Mouse (Mus musculus): ENCODE results near the gene Nme6. TPM values are rescaled to one million over a fixed set of nuclear protein-coding genes. Genes with fewer than 3 reads are reported as not detected.

Nme6 gene
- polyA plus RNA-seq, 1 experiment from 2014 or later: 73.2 TPM

DNA sequence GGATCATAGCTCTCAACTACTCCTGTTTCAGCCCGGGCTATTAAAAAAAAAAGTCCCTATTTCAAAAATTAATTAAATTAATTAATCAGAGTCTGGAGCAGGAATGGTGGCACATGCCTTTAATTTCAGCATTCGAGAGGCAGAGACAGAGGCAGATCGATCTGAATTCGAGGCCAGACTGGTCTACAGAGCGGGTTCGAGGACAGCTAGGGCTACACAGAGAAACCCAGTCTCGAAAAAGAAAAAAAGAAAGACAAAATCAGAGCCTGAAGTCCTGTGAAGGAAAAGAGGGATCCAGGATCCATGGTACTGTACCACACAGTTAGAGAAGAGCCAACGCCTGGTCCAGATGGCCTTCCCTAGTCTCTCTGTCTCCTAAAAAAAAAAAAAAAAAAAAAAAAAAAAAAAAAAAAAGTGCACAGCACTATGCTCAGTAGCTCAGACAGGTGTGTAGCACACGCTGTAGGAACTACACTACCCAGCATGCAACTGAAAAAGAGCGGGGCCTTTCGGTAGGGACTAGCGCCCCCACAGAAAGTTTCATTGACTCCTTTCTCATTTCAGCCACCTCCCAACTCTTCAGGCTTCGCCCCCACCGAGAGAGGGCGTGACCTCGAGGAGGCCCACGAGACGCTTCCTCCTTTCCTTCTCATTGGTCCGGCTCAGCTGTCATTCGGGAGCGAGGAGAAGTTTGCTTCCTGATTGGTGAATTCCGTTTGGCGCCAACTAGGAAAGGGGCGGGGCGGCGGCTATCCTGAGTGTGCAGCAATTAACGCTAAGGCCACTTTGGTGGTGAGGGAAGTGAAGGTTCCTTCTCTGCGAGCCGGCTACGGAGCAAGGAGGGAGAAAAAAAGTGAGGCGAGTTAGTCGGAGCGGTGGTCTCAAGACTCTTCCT, 42.5 kb downstream of the Nme6 start, which contains the start of gene Cdc25a:
Cdc25a (plus strand) TSS at position 783 of the 895 bp plus-strand sequence.
- Histone ChIP-seq H3K4me1 (peaks cover 21% of the 10 kb centered on the region), H3K36me3 (peaks cover 11% of the 10 kb centered on the region), H3K9me3 (replicated peaks) (no peaks in the 10 kb centered on the region), H3K27ac (replicated peaks) (peak within 1 kb of the TSS; percentile 81), H3K4me2 (peak within 1 kb of the TSS; percentile 92), H3K9ac (replicated peaks) (peak within 1 kb of the TSS; percentile 75), H3K27me3 (replicated peaks) (no peaks in the 10 kb centered on the region), H3K4me3 (replicated peaks) (peak within 1 kb of the TSS; percentile 87)
- peak; percentile 93 for ATAC-seq (ENCODE audit: low FRiP score)
- WGBS: 6% methylated on average over 33 of the region's 33 CpGs

GRCm38 (mm10) chr9:109875695-109876601, 43.4 kb downstream of the Nme6 start:
- ATAC-seq (ENCODE audit: low FRiP score): peak; percentile 74
- Histone ChIP-seq H3K4me1 (peaks cover 21% of the 10 kb centered on the region), H3K4me3 (replicated peaks) (peak overlapping the region; percentile 87), H3K27ac (replicated peaks) (peak overlapping the region; percentile 81), H3K9ac (replicated peaks) (peak overlapping the region; percentile 75), H3K36me3 (peaks cover 20% of the 10 kb centered on the region), H3K4me2 (peak overlapping the region; percentile 92), H3K27me3 (replicated peaks) (no peaks in the 10 kb centered on the region), H3K9me3 (replicated peaks) (no peaks in the 10 kb centered on the region)
- under 1% methylated on average over 76 of the region's 76 CpGs for WGBS

GRCm38 (mm10) chr9:109876756-109877155, 44.2 kb downstream of the Nme6 start:
- no peaks in the 10 kb centered on the region for H3K9me3 ChIP-seq (replicated peaks)
- 10% methylated on average over 3 of the region's 3 CpGs for WGBS
- peak overlapping the region; percentile 87 for H3K4me3 ChIP-seq (replicated peaks)
- peak overlapping the region; percentile 92 for H3K4me2 ChIP-seq
- no peak for ATAC-seq (ENCODE audit: low FRiP score)
- no peaks in the 10 kb centered on the region for H3K27me3 ChIP-seq (replicated peaks)
- H3K4me1 ChIP-seq: peaks cover 21% of the 10 kb centered on the region
- peak overlapping the region; percentile 75 for H3K9ac ChIP-seq (replicated peaks)
- peak overlapping the region; percentile 81; the same call in 1 of the 2 replicates for H3K27ac ChIP-seq (replicated peaks)
- peaks cover 25% of the 10 kb centered on the region for H3K36me3 ChIP-seq

DNA sequence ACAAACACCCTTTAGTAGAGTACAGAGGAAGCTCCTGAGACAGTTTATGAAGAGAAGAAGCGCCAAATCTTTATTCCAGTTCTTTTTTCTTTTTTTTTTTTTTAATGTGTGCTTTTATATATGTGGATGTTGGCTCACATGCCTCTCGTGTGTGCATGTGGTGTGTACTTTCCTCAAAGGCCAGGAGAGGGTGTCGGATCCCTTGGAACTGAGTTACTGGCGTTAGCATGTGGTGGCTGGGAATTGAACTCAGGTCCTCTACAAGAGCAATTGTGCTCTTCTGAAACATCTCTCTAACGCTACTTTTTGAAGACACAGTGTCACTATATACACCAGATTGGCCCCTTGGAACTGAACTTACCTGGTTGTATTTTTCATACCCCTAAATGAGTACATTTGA, 45.1 kb downstream of the Nme6 start:
- no peaks in the 10 kb centered on the region for H3K9me3 ChIP-seq (replicated peaks)
- peaks cover 21% of the 10 kb centered on the region for H3K4me1 ChIP-seq
- H3K4me2 ChIP-seq: peak overlapping the region; percentile 92
- no peaks in the 10 kb centered on the region for H3K27me3 ChIP-seq (replicated peaks)
- peaks cover 34% of the 10 kb centered on the region for H3K36me3 ChIP-seq
- peak overlapping the region; percentile 2; the same call in 1 of the 2 replicates for H3K4me3 ChIP-seq (replicated peaks)
- whole genome bisulfite sequencing: 84% methylated on average over 5 of the region's 5 CpGs
- H3K9ac ChIP-seq (replicated peaks): 0 out of 2 replicates have a peak overlapping the region, but pooled peaks have one; percentile 75
- H3K27ac ChIP-seq (replicated peaks): no peak overlapping the region
- ATAC-seq (ENCODE audit: low FRiP score): no peak

DNA sequence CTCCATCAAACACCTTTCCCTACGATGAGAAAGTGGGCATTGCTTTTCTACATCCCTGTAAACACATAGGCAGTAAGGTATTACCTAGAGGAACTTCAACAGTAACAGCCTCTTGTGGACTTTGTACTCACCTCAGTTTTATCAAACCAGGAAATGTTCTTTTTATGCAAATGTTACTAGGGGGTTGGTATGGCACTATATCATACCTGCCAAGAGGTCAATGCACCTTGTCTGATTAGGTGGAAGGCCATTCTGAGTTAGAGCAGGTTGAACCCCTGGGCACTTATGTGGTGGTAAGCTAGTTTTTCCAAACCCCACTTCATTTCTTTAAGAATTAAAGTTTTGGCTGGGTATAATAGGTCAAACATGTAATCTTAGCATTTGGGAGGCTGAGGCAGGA, 46.8 kb downstream of the Nme6 start:
- Histone ChIP-seq H3K9ac (replicated peaks) (no peak overlapping the region), H3K4me1 (peaks cover 21% of the 10 kb centered on the region), H3K4me3 (replicated peaks) (no peak overlapping the region), H3K4me2 (no peak overlapping the region), H3K27me3 (replicated peaks) (no peaks in the 10 kb centered on the region), H3K27ac (replicated peaks) (no peak overlapping the region), H3K36me3 (peaks cover 49% of the 10 kb centered on the region), H3K9me3 (replicated peaks) (no peaks in the 10 kb centered on the region)
- ATAC-seq (ENCODE audit: low FRiP score): no peak
- WGBS: 95% methylated on average over 1 of the region's 1 CpGs

GRCm38 (mm10) chr9:109886259-109886658, 53.7 kb downstream of the Nme6 start:
- H3K36me3 ChIP-seq: peaks cover 89% of the 10 kb centered on the region
- H3K9ac ChIP-seq (replicated peaks): no peak overlapping the region
- no peak overlapping the region for H3K4me2 ChIP-seq
- no peak overlapping the region for H3K4me3 ChIP-seq (replicated peaks)
- WGBS: 84% methylated on average over 4 of the region's 4 CpGs
- no peaks in the 10 kb centered on the region for H3K27me3 ChIP-seq (replicated peaks)
- no peaks in the 10 kb centered on the region for H3K4me1 ChIP-seq
- H3K27ac ChIP-seq (replicated peaks): no peak overlapping the region
- no peaks in the 10 kb centered on the region for H3K9me3 ChIP-seq (replicated peaks)
- ATAC-seq (ENCODE audit: low FRiP score): no peak

- H3K27me3 ChIP-seq (replicated peaks): no peaks in the 10 kb centered on the region
- H3K4me2 ChIP-seq: no peak overlapping the region
- H3K4me1 ChIP-seq: no peaks in the 10 kb centered on the region
- H3K27ac ChIP-seq (replicated peaks): no peak overlapping the region
- H3K9ac ChIP-seq (replicated peaks): no peak overlapping the region
- H3K36me3 ChIP-seq: peaks cover 93% of the 10 kb centered on the region
- no peak for ATAC-seq (ENCODE audit: low FRiP score)
- 90% methylated on average over 5 of the region's 5 CpGs for WGBS
- H3K4me3 ChIP-seq (replicated peaks): no peak overlapping the region
- no peaks in the 10 kb centered on the region for H3K9me3 ChIP-seq (replicated peaks)
These were observed 54.8 kb downstream of the Nme6 start for GRCm38 (mm10) chr9:109887321-109887720.

DNA sequence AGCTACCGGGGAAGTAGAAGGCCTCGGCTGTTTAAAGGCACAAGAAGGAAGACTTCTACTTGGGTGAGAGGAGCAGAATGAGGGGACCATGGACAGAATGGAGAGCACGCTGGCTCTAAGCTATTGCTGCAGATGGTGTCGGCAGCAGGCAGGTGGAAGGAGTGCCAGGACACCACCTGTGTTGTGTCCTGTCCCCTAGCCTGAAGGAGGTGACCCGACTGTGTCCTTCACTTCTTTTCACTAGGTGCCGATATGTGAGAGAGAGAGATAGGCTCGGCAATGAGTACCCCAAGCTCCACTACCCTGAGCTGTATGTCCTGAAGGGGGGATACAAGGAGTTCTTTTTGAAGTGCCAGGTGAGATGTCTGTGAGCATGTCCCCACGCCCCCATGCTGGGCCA, 59.0 kb downstream of the Nme6 start:
- Histone ChIP-seq H3K27me3 (replicated peaks) (no peaks in the 10 kb centered on the region), H3K36me3 (peaks cover 57% of the 10 kb centered on the region), H3K9me3 (replicated peaks) (no peaks in the 10 kb centered on the region), H3K9ac (replicated peaks) (no peak overlapping the region), H3K4me2 (no peak overlapping the region), H3K27ac (replicated peaks) (no peak overlapping the region), H3K4me3 (replicated peaks) (no peak overlapping the region), H3K4me1 (peaks cover 4% of the 10 kb centered on the region; the same call in 1 of the 2 replicates)
- WGBS: 92% methylated on average over 8 of the region's 8 CpGs
- ATAC-seq (ENCODE audit: low FRiP score): no peak

Small RNA genes lying within 50 kb of the gene (microRNA-seq; reads per million reads assigned to microRNA genes)
- 0.69 reads per million for gene Mir7089

Other genes starting within 250 kb of the Nme6 start
- gene Fbxw24, start 206.7 kb upstream of the Nme6 start, polyA plus RNA-seq (2015; fragmentation: Nextera tagmentation; extraction: Ambion mirVana): not detected in 2 replicates
- not detected in 2 replicates for gene Fbxw25, start 168.1 kb upstream of the Nme6 start, polyA plus RNA-seq (2015; fragmentation: Nextera tagmentation; extraction: Ambion mirVana)
- not detected in 2 replicates for gene Fbxw18, start 130.0 kb upstream of the Nme6 start, polyA plus RNA-seq (2015; fragmentation: Nextera tagmentation; extraction: Ambion mirVana)
- gene Fbxw26, start 86.7 kb upstream of the Nme6 start, polyA plus RNA-seq (2015; fragmentation: Nextera tagmentation; extraction: Ambion mirVana): not detected in 2 replicates
- not detected in 2 replicates for gene Fbxw27, start 42.1 kb upstream of the Nme6 start, polyA plus RNA-seq (2015; fragmentation: Nextera tagmentation; extraction: Ambion mirVana)
- 0.20 TPM in 1 of 2 replicates, not detected in the other for gene Spink8, start 20.5 kb upstream of the Nme6 start, polyA plus RNA-seq (2015; fragmentation: Nextera tagmentation; extraction: Ambion mirVana)
- 1.3 TPM in 2 replicates for gene Camp, start 16.9 kb downstream of the Nme6 start, polyA plus RNA-seq (2015; fragmentation: Nextera tagmentation; extraction: Ambion mirVana)
- gene Cdc25a, start 42.8 kb downstream of the Nme6 start, polyA plus RNA-seq (2015; fragmentation: Nextera tagmentation; extraction: Ambion mirVana): 10.4 and 15.2 TPM in 2 replicates
- gene Map4, start 98.7 kb downstream of the Nme6 start, polyA plus RNA-seq (2015; fragmentation: Nextera tagmentation; extraction: Ambion mirVana): 169 and 180 TPM in 2 replicates

Measured in neural tube, embryonic 15.5 days (tissue).